Mouse (Mus musculus): ENCODE data around the gene Hist2h4. TPM values are rescaled to one million over a fixed set of nuclear protein-coding genes. Genes with fewer than 3 reads are reported as not detected.
"Not testable (repeated sequence)": the region's sequence is repeated elsewhere in the genome, so short reads cannot be mapped to it uniquely, and the experiment has no call there.

Gene Hist2h4
- polyA plus RNA-seq, 1 experiment from 2014 or later: 3.9 TPM

DNA sequence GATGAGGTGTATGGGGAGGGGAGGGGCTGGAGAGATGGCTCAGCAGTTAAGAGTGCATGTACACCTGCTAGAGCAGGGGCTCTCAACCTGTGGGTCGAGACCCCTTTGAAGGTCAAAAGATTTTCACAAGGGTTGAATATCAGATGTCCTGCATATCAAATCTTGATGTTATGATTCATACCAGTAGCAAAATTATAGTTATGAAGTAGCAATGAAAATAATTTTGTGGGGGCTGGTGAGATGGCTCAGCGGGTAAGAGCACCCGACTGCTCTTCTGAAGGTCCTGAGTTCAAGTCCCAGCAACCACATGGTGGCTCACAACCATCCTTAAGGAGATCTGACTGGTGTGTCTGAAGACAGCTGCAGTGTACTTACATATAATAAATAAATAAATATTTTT, 27.6 kb upstream of the Hist2h4 start:
- not testable (repeated sequence) for ATAC-seq (ENCODE audit: extremely low read depth, insufficient number of reproducible peaks, low FRiP score, low TSS enrichment); H3K4me3 ChIP-seq; H3K9ac ChIP-seq; H3K36me3 ChIP-seq; H3K27ac ChIP-seq (replicated peaks); H3K9me3 ChIP-seq; H3K4me1 ChIP-seq; H3K4me2 ChIP-seq
- H3K27me3 ChIP-seq (replicated peaks): peaks cover 25% of the 10 kb centered on the region
- WGBS: 80% methylated on average over 3 of the region's 3 CpGs

GRCm38 (mm10) chr3:96289201-96289600, 26.1 kb upstream of the Hist2h4 start:
- Histone ChIP-seq H3K4me3 (no peak overlapping the region), H3K27me3 (replicated peaks) (peaks cover 34% of the 10 kb centered on the region), H3K9me3 (no peaks in the 10 kb centered on the region), H3K9ac (no peak overlapping the region), H3K27ac (replicated peaks) (no peak overlapping the region), H3K4me2 (no peak overlapping the region), H3K4me1 (no peaks in the 10 kb centered on the region), H3K36me3 (no peaks in the 10 kb centered on the region)
- 55% methylated on average over 3 of the region's 3 CpGs for WGBS
- no peak for ATAC-seq (ENCODE audit: extremely low read depth, insufficient number of reproducible peaks, low FRiP score, low TSS enrichment)

- WGBS: 84% methylated on average over 11 of the region's 11 CpGs
- H3K27me3 ChIP-seq (replicated peaks): peaks cover 34% of the 10 kb centered on the region
- not testable (repeated sequence) for H3K4me2 ChIP-seq; H3K9ac ChIP-seq; H3K4me3 ChIP-seq; H3K27ac ChIP-seq (replicated peaks); H3K9me3 ChIP-seq; H3K4me1 ChIP-seq; H3K36me3 ChIP-seq; ATAC-seq (ENCODE audit: extremely low read depth, insufficient number of reproducible peaks, low FRiP score, low TSS enrichment)
These were observed 24.2 kb upstream of the Hist2h4 start for GRCm38 (mm10) chr3:96287334-96287733.

GRCm38 (mm10) chr3:96284457-96284856, 21.3 kb upstream of the Hist2h4 start:
- no peak for ATAC-seq (ENCODE audit: extremely low read depth, insufficient number of reproducible peaks, low FRiP score, low TSS enrichment)
- 8% methylated on average over 4 of the region's 4 CpGs for WGBS
- H3K9me3 ChIP-seq: no peaks in the 10 kb centered on the region
- peak overlapping the region; percentile 46 for H3K4me2 ChIP-seq
- peaks cover 45% of the 10 kb centered on the region for H3K27me3 ChIP-seq (replicated peaks)
- 0 out of 2 replicates have a peak, but pooled peaks cover 5% of the 10 kb centered on the region for H3K4me1 ChIP-seq
- no peaks in the 10 kb centered on the region for H3K36me3 ChIP-seq
- H3K9ac ChIP-seq: no peak overlapping the region
- no peak overlapping the region for H3K27ac ChIP-seq (replicated peaks)
- H3K4me3 ChIP-seq: no peak overlapping the region

DNA sequence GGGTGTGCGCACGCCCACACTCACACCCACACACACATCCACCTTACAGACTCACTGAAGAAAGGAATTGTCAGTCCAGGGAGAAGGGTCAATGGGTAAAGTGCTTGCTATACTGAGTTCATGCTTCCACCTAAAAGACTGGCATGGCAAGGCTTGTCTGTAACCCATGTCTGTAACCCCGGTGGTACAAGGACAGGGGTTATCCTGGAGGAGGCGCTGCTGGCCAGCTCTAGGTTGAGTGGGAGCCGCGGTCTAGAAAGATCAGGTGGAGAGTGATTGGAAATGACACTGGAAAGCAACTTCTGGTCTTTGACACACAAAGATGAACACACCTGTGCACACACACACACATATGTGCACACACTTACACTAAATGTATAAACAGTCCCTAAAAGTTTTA, 17.5 kb upstream of the Hist2h4 start:
- Histone ChIP-seq H3K27me3 (replicated peaks) (peaks cover 38% of the 10 kb centered on the region), H3K9me3 (no peaks in the 10 kb centered on the region), H3K9ac (no peak overlapping the region), H3K36me3 (no peaks in the 10 kb centered on the region), H3K27ac (replicated peaks) (no peak overlapping the region), H3K4me2 (no peak overlapping the region), H3K4me1 (peaks cover 17% of the 10 kb centered on the region), H3K4me3 (no peak overlapping the region)
- 53% methylated on average over 6 of the region's 6 CpGs for WGBS
- no peak for ATAC-seq (ENCODE audit: extremely low read depth, insufficient number of reproducible peaks, low FRiP score, low TSS enrichment)

GRCm38 (mm10) chr3:96277800-96278624, 14.9 kb upstream of the Hist2h4 start:
- Histone ChIP-seq H3K9me3 (no peaks in the 10 kb centered on the region), H3K27ac (replicated peaks) (peak overlapping the region; percentile 88), H3K4me3 (peak overlapping the region; percentile 64), H3K4me1 (peaks cover 12% of the 10 kb centered on the region), H3K27me3 (replicated peaks) (peaks cover 18% of the 10 kb centered on the region), H3K4me2 (peak overlapping the region; percentile 93), H3K36me3 (no peaks in the 10 kb centered on the region), H3K9ac (peak overlapping the region; percentile 79)
- peak; percentile 81 for ATAC-seq (ENCODE audit: extremely low read depth, insufficient number of reproducible peaks, low FRiP score, low TSS enrichment)
- WGBS: under 1% methylated on average over 49 of the region's 49 CpGs

GRCm38 (mm10) chr3:96277428-96277799, 14.3 kb upstream of the Hist2h4 start:
- no peak for ATAC-seq (ENCODE audit: extremely low read depth, insufficient number of reproducible peaks, low FRiP score, low TSS enrichment)
- 14% methylated on average over 8 of the region's 8 CpGs for WGBS
- H3K27ac ChIP-seq (replicated peaks): peak overlapping the region; percentile 88; the same call in 1 of the 2 replicates

DNA sequence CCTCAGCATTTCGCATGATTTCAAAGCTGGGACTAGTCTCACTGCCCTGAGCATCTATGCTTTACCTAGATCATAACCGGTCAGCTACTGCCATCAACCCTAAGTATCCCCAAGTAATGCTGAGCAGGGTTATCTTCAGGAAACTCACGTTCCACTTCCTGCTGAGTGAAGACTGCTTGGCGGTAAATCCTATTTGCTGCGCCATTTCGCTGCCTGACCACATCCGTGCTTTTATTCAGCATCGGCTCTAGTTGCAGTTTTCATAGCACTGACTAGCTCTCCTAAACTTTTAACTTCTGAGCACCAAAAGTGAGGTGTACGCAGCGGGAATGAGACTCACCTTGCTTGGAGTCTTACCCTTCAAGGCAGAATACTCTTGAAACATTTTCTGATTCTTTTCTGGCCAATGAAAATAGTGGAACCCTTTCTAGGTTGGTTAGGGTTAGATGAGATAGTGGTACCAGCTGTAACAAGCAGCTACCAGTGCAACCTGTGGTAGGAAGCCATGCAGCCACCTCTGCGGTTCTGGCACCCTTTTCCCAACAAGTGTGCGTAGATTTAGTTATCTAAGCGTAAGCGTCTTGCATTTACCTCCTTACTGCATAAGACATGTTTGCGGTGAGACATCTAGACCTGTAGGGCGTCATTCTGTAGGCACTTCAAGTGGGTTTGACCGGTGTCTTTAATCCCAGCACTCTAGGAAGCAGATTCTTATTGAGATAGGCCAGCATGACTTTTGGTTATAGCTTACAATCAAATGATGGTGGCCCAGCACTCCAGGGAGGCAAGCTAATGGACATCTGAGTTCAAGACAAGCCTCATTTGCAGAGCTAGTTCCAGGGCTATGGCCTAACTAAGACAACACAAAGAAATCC, 10.7 kb upstream of the Hist2h4 start:
- no peak for ATAC-seq (ENCODE audit: extremely low read depth, insufficient number of reproducible peaks, low FRiP score, low TSS enrichment)
- Histone ChIP-seq H3K9ac (no peak overlapping the region), H3K4me1 (peaks cover 18% of the 10 kb centered on the region), H3K27ac (replicated peaks) (no peak overlapping the region), H3K9me3 (no peaks in the 10 kb centered on the region), H3K4me2 (no peak overlapping the region), H3K36me3 (no peaks in the 10 kb centered on the region), H3K27me3 (replicated peaks) (no peaks in the 10 kb centered on the region), H3K4me3 (no peak overlapping the region)
- 77% methylated on average over 17 of the region's 17 CpGs for WGBS

More at GRCm38 (mm10) chr3:96277428-96277799, 14.3 kb upstream of the Hist2h4 start:
- no peaks in the 10 kb centered on the region for H3K36me3 ChIP-seq
- H3K9me3 ChIP-seq: no peaks in the 10 kb centered on the region
- peak overlapping the region; percentile 93 for H3K4me2 ChIP-seq
- H3K4me3 ChIP-seq: peak overlapping the region; percentile 64
- H3K9ac ChIP-seq: peak overlapping the region; percentile 79
- H3K4me1 ChIP-seq: peaks cover 12% of the 10 kb centered on the region
- H3K27me3 ChIP-seq (replicated peaks): peaks cover 13% of the 10 kb centered on the region

GRCm38 (mm10) chr3:96269511-96270474, 6.7 kb upstream of the Hist2h4 start, which contains the start of gene Hist2h2bb:
Gene Hist2h2bb, plus strand, starts transcription at chr3:96269752.
- Histone ChIP-seq H3K36me3 (no peaks in the 10 kb centered on the region), H3K9me3 (no peaks in the 10 kb centered on the region), H3K9ac (peak within 1 kb of the TSS; percentile 85), H3K4me3 (peak within 1 kb of the TSS; percentile 62), H3K27me3 (replicated peaks) (no peaks in the 10 kb centered on the region), H3K4me1 (peaks cover 18% of the 10 kb centered on the region), H3K27ac (replicated peaks) (peak within 1 kb of the TSS; percentile 95), H3K4me2 (peak within 1 kb of the TSS; percentile 86)
- WGBS: under 1% methylated on average over 45 of the region's 45 CpGs
- ATAC-seq (ENCODE audit: extremely low read depth, insufficient number of reproducible peaks, low FRiP score, low TSS enrichment): peak; percentile 93

- peak overlapping the region; percentile 86 for H3K4me2 ChIP-seq
- peak overlapping the region; percentile 85 for H3K9ac ChIP-seq
- peak overlapping the region; percentile 62 for H3K4me3 ChIP-seq
- H3K36me3 ChIP-seq; H3K9me3 ChIP-seq; H3K27me3 ChIP-seq (replicated peaks); ATAC-seq (ENCODE audit: extremely low read depth, insufficient number of reproducible peaks, low FRiP score, low TSS enrichment): not testable (repeated sequence)
- H3K27ac ChIP-seq (replicated peaks): peak overlapping the region; percentile 95
- WGBS: 2% methylated on average over 14 of the region's 44 CpGs
- H3K4me1 ChIP-seq: peaks cover 28% of the 10 kb centered on the region
These were observed 5.8 kb upstream of the Hist2h4 start for GRCm38 (mm10) chr3:96268776-96269378.

All from heart, embryonic 13.5 days (tissue).